Mouse (Mus musculus) c-Kit-positive CD71-negative TER-119-negative erythroid progenitor cells, embryonic 14.5 days (primary cell): ENCODE measurements around the gene Axl.

Experiments
- DNase-seq: peaks from one replicate; pipeline ENCODE4 v3.0.0-alpha.2; 2013; ENCODE audit warnings: low read depth

Axl gene

DNA sequence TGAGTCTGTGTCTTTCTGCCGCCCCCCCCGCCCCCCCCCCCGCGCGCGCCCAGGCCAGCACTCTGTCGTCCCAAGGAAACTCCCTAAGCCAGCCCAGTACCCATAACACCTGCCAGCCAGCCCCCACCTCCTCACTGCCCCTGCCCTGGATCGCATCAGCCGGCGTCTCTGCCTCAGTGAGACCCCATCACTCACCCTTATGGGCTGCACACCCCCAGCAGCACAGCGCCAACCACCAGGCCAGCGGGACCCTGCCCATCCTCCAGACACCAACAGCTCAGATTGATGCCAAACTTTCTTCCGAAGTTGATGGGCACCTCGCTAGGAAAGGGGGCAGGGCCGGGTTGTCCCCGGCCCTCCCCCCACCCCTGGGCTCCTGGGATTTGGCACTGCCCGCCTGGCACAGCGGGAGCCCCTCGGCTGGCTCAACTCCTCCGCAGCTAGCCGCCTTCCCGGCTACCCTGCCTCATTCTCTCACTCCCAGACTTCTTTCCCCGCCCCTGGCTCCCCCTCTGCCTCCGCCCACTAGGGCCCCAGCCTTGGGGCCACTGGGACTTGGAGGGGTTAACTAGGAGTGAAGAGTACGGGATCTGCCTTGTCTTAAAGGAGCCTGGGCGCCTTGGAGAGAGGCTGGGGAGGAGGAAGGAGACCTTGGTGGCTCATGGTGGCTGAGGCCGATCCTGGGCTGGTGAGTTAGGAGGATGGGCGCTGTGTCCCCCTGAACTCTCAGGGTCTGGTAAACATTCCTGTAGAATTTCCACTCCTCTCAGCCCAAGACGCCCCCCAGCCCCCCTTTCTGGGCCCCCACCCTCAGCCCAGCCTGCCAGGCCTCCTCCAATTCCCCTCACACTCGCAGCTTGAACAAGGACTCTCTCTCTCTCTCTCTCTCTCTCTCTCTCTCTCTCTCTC is at the start of gene Axl:
Axl (minus strand) TSS at position 486 of the 909 bp plus-strand sequence.
- no peak for DNase-seq

DNA sequence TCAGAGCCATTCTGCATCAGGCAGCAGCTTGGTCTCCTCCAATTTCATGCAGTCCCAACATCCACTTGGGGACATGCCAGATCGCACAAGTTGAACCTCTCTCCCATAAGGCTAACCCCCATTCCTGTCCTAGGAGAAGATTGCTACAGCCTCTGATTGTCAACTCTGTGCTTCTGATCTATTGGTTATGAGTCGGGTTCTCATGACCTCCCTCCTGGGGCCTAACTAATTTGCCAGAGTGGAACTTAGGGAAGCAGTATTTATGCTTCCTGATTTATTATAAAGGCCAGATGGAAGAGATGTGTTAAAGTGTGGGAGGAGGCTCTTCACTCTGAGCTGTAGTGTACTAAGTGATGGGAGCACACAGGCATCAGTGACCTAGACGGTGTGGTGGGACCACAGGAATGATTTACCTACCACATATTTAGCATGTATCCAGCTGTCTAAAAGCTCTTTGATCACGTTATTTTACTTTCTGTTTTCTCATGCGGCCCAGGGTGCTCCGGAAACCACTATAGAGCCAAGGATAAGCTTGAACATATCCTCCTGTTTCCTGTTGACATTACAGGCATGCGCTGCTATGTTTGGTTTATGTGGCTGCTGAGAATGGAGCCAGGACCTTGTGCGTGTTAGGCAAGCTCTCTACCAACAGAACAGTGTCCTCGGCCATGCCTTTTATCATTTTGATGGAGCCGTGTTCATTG is 46.8 kb upstream of the Axl start:
- DNase-seq = no peak

DNA sequence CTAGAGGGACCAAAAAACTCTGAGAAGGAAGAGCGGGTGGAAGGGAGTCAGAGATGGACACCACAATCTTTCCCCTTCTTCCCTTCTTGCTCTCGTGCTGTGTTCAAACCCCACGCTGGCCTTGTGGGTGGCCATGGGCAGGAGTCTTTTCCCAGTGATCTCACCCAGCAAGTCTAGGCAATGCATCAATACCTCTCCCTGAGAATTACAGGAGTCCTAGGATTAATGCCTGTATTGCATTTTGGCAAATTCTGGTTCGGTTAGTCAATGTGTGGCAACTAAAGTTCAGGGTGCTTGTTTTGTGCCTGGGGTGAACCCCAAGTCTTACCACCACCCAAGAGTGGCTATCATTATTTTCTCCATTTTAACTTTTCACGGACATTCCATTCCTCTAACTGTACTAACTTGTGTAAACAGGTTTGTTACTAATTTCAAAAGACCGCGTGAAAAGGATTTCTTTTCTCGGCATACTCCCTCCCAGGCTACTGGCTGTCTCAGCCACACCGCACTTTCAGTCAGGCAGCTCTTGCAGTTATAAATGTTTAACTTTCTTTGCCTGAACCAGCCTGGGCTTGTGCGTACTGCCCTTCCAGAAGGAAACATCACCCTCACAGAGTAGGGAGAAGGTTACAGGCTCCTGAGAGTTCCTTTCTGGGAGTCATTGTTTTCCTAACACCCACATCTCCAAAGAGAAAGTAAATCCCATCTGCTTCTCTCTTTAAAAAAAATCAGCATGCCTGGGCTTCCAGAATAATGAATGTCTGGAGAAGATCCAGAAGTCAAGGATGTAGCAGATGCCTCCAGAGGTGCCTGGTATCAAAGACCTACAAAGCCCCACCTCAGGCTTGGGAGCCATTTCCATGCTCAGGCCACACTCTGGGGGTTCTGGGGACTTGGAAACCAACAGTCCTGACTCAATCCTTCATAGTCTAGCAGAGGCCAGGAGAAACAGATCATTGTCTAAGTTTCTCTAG is 43.3 kb upstream of the Axl start:
- no peak for DNase-seq

DNA sequence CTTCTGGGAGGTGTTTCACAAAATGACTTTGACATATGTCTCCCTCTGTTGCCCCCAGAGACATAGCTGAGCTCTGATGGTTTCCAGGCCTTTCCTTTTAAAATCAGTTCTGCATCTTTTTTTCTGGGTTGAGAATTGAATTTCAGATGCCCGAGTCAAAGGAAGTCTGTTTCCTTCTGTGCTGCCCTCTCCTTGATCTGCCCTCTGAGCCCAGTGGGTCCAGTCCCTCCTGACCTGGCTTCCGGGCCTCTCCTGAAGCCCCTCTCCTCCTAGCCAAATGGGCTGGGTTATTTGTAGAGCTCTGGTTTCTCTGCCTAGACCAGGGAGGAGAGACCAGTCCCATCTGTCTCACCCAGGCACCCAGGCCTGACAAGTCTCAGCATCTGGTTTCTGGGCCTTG is 41.7 kb upstream of the Axl start:
- no peak for DNase-seq

DNA sequence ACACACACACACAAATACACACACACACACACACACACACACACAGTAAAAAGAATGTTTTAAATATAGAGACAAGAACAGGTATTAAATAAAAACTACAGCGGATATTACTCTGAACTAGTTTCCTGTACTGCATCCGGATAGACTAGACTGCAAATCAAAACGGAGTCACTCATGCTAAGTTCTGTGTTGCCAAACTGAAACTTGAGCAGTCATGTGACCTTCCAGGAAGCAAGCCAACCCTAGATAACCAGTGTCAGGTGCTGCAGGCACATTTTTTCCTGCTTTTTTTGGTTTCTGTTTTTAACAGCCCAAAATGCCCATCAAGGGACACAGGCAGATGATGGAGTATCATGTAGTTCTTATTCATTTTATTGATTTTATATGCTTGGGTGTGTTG is 38.7 kb upstream of the Axl start:
- DNase-seq = no peak

DNA sequence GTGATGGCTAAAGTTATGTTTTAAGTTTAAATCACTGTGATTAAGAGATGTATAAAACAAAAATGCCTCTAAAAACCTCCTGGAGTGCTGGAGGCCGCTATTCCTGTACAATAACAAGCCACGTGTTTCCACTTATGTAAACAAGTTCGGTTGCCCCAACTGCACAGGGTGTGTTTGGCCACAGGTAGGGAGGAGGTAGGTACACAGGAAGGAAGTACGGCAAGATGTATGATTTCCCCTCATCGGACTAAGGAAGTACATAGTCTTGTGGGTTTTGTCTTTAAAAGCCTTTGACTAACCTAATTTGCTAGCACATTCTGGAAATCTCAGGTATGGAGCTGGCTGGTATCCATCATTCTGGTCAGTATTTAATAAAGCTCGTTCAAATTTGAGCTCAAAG is 37.5 kb upstream of the Axl start:
- DNase-seq = no peak

DNA sequence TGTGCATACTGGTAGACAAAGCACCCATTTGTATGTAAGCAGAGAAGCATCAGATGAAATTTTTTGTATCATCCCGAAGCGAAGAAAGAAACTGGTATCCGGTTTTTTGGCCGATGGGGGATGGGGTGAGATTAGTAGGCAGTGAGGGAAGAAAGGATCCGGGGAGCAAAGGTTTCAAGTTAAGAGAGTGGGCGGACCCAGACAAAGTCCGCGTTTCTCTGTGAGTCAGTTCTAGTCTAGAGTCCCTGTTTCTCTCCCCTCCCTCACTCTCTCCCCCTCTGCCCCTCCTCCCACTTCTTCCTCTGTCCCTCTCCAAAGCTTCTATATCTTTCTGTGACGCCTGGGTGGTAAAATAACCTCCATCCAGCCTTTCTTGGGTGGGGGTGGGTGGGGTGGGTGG is 36.5 kb upstream of the Axl start:
- no peak for DNase-seq

DNA sequence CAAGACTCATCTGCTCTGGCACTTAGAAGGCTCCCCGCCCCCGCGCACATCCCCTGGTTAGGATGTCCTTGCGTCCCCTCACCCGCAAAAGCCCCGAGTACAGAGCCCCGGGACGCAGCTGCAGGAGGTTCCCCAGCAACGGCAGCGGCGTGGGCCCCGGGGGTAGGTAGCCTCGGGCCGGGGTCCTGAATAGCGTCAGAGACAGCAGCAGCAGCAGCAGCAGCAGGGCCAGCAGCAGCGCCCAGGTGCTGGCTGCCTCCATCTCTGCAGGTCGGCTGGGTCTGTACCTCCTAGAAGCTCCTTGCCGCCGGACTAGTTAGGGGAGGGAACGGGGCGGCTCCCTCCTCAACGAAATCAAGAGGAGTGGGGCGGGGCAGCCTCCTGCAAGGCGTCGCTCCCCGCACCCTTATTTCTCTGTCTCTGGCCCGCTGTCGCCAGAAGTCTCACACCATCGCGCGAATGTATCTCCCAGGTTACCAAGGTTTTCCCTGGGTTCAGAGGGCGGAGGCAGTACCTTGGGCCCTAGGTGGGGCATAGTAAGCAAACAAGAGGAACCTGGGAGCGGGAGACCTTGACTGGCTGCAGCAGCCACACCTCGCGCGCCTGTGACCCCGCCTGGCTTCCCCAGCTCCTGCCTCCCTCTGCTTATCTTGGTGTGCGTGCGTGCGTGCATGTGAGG is 27.9 kb upstream of the Axl start, which contains the start of gene Cyp2s1:
Cyp2s1 (minus strand) TSS at position 673 of the 679 bp plus-strand sequence.
- no peak for DNase-seq

DNA sequence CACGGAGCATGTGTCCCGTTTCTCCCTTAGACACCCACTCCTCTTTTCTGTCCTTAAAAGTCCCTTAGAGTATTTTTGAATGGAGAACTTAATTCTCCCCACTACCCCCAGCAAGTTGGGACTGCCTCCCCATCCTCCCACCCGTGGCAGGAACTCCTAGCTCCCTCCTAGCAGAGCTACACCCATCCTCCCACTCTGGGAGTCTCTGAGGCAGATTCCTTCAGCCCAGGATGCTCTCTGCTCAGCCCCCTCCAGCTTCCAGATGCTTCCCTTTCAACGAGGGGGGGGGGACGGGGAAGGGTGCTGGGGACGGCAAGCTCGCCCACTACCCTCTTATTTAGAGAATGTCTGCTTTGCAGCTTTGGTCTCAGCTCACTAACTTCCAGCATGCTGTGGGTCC is 27.1 kb upstream of the Axl start:
- no peak for DNase-seq

DNA sequence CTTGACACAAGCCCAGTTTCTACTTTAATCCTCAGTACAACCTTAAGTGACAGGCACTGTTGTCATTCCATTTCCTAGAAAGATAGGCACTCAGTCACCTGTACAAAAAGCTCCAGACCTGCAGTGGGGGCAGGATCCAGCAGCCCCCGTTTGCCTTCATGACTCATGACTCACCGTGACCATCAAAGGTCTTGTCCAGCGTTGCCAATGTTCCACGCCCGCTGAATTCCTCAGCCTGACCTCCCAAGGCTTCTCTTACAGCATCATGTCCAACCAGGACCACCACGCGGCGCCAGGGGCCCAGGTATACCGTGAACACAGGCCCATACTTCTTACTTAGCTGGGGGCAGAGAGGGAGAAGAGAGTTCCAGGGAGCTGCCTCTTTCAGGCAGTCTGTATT is 26.2 kb upstream of the Axl start:
- DNase-seq = no peak

DNA sequence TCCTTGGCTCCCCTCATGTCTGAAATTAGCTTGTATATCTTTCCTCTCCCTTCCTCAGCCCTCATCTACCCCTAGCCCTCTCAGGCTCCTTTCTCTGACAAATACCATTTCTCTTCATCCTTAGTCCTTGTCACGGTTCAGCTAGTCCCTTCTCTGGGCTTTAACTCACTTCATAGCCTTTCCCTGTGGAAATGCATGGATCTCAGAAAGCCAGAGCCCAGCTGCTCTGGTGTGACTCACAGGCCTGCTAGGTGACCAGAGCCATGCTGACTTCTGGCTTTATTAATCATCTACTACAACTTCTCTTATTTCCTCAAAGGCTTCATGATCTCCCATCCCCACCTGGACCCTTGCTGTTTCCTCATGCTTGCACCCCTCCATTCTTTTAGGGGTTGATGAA is 23.7 kb upstream of the Axl start:
- DNase-seq = no peak

DNA sequence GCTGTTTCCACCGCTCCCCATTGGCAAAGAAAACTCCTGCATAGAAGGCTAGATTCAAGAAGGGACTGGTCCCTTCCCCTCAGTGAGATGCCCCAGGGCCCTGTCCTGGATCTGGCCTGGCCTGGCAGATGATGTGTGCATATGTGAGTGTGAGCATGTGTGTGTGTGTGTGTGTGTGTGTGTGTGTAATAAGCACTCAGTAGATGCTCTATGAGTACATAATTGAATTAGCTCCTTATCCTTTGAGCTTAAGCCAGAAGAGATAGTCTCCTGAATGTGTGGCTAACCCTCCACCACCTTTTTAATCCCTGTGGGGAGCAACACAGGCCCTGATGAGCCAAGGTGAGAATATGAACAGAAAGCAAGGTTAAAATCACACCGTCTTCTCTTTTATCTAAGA is 23.2 kb upstream of the Axl start:
- no peak for DNase-seq

DNA sequence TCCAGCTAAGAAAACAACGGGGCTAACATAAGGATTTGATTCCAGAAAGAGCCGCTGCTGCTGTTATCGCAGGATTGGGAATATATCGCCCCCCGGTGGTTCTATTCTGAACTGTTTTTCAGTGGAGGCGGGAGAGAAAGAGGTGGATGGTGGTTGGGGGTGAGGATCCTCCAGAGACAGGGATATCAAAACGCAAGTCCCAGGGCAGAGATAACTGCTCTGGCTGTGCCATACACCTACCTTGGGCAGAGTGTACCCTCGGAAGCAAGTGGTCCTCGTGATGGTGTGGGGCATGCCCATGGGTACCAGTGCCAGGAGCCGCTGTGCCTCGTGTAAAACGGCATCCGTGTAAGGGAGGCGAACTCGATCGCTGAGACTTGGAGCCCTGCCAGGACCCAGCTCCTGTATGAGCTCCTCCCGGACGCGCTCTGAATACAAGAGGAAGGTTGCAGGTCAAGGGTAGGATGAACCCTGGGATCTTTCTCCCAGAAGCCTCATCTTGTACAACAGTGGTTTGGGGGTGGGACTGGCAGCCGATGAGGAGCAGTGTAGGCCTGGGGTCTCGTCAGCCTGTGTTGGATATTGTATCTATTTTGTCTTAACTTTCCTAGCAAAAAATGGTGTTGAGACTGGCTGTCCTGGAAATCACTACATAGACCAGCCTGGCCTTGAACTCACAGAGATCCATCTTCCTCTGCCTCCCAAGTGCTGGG is 17.3 kb upstream of the Axl start:
- peak; percentile 67 for DNase-seq

DNA sequence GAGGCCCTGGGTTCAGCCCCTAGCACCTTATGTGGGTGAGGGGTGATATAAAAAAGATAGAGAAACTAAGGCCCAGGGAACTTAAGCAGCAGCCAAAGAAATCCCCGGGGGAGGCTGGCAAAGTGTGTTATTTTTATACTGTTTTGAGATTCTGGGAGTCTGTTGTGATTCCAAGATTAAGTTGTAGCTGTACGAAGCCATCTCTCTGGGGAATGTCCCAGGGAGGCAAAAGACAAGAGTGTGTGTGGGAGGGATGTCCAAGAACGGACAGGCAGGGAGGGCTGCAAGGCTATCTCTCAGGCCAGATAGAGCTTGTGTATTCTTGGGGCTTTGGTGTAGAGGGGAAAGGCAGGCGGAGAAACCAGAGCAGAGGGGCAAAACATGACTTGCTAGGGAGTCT is 16.3 kb upstream of the Axl start:
- no peak for DNase-seq

DNA sequence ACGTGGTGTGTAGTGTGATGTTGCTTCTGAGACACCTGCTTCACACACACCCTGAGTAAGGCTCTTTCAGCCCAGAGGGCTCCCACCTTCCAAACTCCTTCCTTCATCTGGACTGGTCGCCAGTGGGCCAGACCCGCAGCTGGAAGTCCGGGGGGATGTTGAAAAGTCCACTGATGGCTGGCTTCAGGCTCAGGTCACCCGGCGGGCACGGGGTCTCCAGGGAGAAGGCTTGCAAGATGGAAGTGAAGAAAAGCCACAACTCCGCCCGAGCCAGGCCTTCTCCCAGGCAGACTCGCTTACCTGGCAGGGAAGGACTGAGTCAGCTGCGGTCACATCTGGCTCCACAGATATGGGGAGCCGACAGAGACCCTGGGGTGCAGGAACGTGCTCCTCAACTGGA is 15.0 kb upstream of the Axl start:
- no peak for DNase-seq

DNA sequence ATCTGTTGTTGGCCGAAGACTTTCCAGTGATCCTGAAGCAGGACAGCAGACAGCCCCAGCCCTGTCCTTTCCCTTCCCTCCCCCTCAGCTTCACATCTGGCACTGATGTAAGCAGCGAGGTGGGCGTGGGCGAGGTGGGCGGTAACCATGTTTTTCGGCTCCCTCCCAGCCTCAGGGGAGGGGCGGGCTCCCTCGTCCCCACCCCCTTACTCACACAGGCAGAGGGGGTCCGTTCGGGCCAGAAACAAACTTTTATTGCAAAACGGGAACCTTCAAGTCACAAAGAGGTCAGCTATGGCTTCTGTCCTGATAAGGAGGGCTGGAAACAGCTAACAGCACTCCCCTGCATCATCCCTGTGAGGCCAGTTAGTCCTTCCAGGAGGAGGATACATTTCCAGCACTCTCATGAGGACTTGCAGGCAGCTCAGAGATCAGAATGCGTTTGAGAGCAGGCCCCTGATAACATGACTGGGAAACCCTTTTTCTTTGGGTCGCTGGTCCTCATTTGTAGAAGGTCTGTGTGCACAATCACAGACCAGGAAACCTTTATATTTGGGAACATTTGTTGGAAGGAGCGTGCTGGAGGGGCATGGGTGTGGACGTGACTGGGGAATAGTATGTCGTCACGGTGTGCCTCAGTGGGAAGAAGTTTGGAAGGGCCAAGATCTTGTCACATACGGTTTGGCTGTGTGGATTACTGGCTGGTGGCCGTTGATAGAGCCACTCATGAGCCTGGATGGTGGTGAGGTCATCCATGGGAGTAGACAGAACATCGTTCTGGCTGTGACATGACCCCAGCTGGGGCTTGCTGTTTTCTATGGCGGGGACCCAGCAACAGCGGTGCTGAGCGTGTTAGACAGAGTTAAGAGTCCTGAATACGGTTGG is 14.0 kb upstream of the Axl start:
- no peak for DNase-seq

DNA sequence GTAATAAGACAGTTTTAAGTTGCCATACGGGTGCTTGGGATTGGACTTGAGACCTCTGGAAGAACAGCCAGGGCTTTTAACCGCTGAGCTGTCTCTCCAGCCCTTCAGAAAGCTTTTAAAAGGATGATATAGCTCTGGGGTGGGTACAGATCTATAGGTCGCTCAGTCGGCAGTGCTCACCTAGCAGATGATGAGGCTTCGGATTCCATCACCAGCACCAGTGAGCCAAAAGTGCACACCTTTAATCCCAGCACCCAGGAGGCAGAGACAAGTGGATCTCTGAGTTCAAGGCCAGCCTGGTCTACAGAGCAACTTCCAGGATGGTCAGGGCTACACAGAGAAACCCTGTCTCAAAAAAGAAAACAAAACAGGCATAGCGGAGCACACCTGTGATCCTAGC is 12.5 kb upstream of the Axl start:
- no peak for DNase-seq

DNA sequence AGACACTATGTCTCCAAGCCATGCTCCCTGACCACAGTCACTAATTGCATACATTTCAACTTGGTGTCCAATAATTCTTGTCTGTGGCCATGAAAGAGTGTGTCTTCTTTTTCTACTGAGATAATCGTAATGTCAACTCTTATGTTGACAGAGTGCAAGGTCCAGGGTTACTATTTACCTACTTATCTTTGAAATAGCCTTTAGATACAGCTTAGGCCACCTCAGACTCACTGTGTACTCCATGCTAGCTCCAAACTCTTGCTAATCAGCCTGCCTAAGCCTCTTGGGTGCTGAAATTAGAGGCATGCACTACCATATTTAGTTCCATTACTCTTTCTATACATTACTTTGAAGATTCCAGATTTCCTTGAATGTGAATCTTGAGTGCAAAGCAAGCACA is 10.9 kb upstream of the Axl start:
- no peak for DNase-seq

DNA sequence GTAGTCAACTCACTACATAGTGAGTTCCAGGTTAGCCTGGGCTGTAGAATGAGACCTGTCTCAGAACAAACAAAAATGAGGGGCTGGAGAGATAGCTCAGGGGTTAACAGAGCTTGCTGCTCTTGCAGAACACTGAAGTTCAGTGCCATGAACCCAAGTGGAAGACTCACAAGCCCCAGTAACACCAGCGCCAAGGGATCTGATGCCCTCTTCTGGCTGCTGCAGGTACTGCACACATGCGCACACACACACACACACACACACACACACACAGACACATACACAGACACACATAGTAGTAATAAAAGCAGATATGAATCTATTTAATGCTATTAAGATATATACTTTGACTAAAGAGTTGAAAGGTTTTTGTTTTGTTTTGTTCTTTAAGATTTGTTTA is 10.0 kb upstream of the Axl start:
- no peak for DNase-seq

DNA sequence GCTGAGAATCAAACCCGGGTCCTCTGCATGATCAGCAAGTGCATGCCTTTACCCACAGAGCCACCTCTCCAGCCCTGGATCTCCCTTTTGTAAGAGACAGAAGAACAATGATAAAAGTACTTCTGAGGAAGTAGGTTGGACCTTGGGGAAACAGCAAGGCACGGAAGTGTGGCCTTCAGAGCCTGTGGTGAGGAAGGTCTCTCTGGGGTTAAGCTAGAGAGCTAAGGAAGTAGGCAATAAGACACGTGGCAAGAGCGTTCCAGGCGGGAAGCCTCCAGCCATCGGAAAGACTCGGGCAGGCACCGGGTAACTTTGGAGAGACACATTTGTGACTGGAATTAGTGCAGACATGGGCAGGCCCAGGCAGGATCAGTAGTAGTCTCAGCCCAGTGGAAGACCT is 6.3 kb upstream of the Axl start:
- no peak for DNase-seq
